Mouse (Mus musculus): ENCODE measurements around the gene Alg5. TPM values are rescaled to one million over a fixed set of nuclear protein-coding genes. Genes with fewer than 3 reads are reported as not detected.

Gene Alg5
- polyA plus RNA-seq, 1 experiment from 2014 or later, result 67.2 TPM

DNA sequence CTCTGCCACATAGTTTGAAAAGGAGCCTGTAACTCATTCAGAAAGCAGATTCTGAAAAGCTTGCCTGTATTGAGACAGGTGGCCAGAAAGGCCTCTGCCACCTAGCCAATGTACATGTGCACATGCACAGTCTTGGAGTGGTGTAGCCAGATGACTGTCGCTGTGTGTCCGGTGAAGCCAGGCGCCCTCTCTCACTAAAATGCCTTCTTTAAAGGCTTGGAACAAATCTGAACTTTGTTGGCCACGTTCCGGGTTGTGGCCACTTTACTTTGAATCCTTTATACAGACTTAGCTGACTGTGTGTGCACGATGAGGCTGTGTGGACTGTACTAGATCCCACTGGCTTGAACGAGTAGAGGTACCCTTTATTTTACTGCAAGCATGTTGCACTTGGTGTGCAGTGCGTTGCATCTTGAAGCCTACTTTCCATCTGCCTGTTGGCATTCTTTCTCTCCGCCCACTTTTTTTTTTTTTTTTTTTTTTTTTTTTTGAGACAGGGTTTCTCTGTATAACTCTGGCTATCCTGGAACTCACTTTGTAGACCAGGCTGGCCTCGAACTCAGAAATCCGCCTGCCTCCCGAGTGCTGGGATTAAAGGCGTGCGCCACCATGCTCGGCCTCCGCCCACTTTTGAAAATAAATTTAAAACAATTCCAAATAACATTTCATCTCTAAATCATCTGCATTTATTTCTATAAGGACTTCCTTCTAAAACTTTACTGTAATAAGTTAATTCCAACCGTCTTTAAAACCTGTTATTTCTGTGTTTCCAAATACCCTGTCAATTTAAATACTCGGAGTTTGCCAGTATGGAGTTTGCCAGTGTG, 975 bp downstream of the Alg5 start:
- no peak for ATAC-seq
- ChIA-PET POLR2A (interaction anchor here (0.6 to 1.8 kb wide), 3 partner anchors 10 to 43 kb away, joined by 3 to 4 read pairs (median 3); partner anchors contain the start of gene Supt20), CTCF (interaction anchor here (0.9 to 2.2 kb wide), 10 partner anchors 10 to 71 kb away, joined by 3 to 13 read pairs (median 6); partner anchors contain the start of gene Rfxap)
- no peak for DNase-seq (ENCODE audit: low read depth, low spot score)
- no peaks in the 10 kb centered on the region for H3K27me3 ChIP-seq
- TF ChIP-seq CTCF (IDR thresholded peaks at IDR 0.05), result no peak
- in situ Hi-C loops (cut with MboI; ENCODE audit: low pct_unique_long_range_greater_than_20kb), result loop anchor here (5.0 kb wide), 1 partner anchor 66 kb away; no protein-coding TSS in a partner anchor

DNA sequence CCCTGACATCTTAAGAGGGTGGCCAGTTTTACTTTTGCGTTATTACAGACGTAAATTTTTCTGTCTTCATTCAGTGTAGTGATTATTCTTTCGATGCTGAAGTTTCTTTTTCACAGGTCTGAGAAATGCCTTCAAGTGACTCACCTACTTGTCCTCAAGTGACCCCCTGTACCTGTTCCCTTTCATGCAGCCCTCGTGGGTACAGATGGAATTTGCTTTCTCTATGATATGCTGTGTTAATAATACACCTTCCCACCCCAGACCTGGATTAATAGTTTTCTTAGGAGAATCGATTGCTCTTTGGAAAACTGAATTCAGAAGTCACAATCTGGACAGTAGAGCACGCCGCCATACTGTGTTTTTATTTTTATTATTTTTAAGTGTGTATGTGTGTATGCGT, 2.0 kb downstream of the Alg5 start:
- no peak for DNase-seq (ENCODE audit: low read depth, low spot score)
- ChIA-PET POLR2A (no interaction called here), CTCF (no interaction called here)
- H3K27me3 ChIP-seq, result no peaks in the 10 kb centered on the region
- no peak for TF ChIP-seq CTCF (IDR thresholded peaks at IDR 0.05)
- ATAC-seq, result no peak
- in situ Hi-C loops (cut with MboI; ENCODE audit: low pct_unique_long_range_greater_than_20kb), result loop anchor here (5.0 kb wide), 1 partner anchor 65 kb away; no protein-coding TSS in a partner anchor

DNA sequence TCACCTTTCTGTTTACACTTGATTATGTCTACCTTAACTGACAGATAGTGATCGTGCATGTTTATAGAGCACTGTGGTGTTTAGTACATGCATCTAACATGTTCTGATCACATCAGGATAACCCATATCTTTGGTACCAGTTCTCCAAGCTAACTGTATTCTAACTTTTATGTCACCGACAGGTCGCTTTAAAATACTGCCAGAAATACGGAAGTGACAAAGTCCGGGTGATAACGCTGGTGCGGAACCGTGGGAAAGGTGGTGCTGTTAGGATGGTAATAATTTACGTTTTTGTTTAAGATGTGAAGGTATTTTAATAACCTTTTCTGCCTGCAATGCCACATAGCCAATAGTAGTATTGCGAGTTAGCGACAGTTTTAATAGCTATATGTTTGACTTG, 6.6 kb downstream of the Alg5 start:
- ATAC-seq (no peak), DNase-seq (ENCODE audit: low read depth, low spot score) (no peak)
- H3K27me3 ChIP-seq, result no peaks in the 10 kb centered on the region
- ChIA-PET CTCF (no interaction called here), POLR2A (no interaction called here)
- TF ChIP-seq CTCF (IDR thresholded peaks at IDR 0.05), result no peak
- in situ Hi-C loops (cut with MboI; ENCODE audit: low pct_unique_long_range_greater_than_20kb), result no loop called here

DNA sequence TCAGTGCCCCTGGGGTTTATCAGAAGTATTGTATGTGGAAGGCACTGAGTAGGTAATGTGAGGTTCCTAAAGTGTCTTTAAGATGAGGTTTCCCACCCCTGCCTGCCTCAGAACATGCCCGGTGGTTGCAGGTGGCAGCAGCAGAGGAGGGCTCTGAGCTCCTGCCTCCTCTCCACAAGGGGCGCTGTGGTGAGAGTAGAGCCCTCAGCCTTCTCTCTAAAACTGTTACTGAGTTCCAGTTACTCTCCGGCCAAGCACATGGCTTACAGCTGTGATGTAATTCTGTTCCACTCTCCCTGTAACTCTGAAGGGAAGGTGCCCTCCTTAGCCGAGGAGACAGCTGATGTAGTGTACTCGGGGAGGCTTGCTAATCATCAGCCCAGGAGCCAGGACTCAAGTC, 10.5 kb downstream of the Alg5 start:
- H3K27me3 ChIP-seq, result no peaks in the 10 kb centered on the region
- ATAC-seq, result peak; percentile 64
- no peak for DNase-seq (ENCODE audit: low read depth, low spot score)
- in situ Hi-C loops (cut with MboI; ENCODE audit: low pct_unique_long_range_greater_than_20kb), result no loop called here
- ChIA-PET POLR2A (interaction anchor here (1.2 kb wide), 1 partner anchor 10 kb away, joined by 4 read pairs; the partner anchor contains the start of genes Alg5 and Exosc8), CTCF (interaction anchor here (0.7 to 1.8 kb wide), 5 partner anchors 10 to 44 kb away, joined by 3 to 13 read pairs (median 3); partner anchors contain the start of genes Alg5 and Exosc8)
- no peak for TF ChIP-seq CTCF (IDR thresholded peaks at IDR 0.05)

DNA sequence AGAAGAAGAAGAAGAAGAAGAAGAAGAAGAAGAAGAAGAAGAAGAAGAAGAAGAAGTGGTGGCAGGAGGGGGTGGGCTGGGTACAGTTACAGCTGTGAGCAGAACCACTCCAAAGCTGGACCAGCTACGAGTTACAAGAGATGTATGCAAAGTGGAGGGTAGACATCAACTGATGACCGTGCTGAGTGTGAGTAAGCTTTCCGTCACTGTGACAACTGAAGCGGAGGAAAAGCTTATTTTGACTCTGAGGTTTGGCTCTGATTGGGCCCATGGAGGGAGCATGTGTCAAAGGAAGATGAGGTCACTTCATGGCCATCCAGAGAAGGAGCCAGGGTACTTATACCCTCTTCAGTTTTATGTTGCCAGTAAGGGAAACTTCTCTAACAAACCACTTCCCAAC, 18.1 kb downstream of the Alg5 start:
- POLR2A ChIA-PET, result no interaction called here
- peak; percentile 23 for ATAC-seq
- DNase-seq (ENCODE audit: low read depth, low spot score), result no peak
- no peak for TF ChIP-seq CTCF (IDR thresholded peaks at IDR 0.05)
- in situ Hi-C loops (cut with MboI; ENCODE audit: low pct_unique_long_range_greater_than_20kb), result no loop called here
- CTCF ChIA-PET, result interaction anchor here (0.9 kb wide), 1 partner anchor 63 kb away, joined by 3 read pairs; no protein-coding TSS in a partner anchor
- no peaks in the 10 kb centered on the region for H3K27me3 ChIP-seq

DNA sequence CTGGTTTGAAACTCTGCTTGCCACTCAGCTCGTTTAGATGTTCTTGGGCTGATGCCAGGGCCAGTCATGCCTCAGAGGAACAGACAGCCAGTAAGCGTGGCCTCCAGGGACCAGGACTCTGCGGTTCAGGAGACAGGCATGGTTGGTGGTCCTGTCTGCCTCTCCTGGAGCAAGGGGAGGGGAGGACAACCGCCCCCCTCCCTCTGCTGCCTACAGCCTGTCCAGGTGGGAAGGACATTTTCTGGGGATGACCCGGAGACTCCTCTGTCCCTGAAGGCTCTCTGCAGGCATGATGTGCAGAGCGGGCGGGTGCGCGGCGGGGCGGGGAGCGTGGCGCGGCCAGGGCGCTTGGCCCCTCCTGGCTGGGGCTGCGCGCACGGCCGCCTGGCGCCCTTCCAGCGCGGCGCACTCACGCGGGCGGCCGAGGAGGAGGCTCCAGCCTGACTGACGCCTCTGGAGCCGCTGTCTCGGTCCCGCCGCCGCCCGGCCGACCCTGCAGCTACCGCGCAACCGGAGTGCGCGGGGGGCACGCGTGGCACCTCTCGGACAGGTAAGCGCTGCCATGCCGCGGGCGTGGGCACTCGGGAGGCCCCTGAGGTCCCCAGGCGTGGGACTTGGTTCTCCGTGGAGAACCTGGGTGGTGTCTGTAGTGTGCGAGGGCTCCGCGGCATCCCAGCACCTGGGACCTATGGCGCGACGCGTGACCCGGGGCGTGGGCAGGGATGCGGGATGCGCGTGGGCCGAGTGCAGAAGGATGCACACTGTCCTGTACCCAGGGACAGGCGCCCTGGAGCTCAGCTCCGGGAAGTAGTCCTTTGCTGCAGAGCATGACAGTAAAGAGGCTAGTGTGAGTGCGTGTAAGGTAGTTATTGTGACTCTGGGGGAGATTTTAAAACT, 20.1 kb downstream of the Alg5 start, which contains the start of gene Smad9:
TSS of gene Smad9 (plus strand) at position 438 of the 897 bp plus-strand sequence.
- DNase-seq (ENCODE audit: low read depth, low spot score), result peak; percentile 64
- H3K27me3 ChIP-seq, result no peaks in the 10 kb centered on the region
- ChIA-PET POLR2A (no interaction called here), CTCF (interaction anchor here (0.8 kb wide), 1 partner anchor 56 kb away, joined by 3 read pairs; no protein-coding TSS in a partner anchor)
- peak; percentile 85 for ATAC-seq
- TF ChIP-seq CTCF (IDR thresholded peaks at IDR 0.05), result no peak
- in situ Hi-C loops (cut with MboI; ENCODE audit: low pct_unique_long_range_greater_than_20kb), result no loop called here

DNA sequence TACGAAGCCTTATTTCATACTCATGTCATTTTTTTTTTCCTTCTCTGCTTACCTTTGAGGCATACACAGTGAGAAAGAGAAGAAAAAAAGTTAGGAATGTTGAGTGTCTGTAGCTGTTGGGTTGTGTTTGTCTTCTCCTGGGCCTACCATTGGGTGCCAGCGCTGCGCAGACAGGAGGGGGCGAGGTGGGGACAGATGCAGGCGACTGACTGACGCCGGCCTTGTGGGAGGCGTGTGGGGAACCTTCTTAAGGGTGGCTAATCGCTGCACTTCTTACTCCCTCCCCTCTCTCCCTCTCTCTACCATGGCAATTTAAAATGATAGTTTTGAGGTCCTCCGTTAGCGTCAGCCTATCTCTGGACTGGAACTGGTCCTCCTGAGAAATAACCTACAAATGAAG, 20.7 kb downstream of the Alg5 start:
- in situ Hi-C loops (cut with MboI; ENCODE audit: low pct_unique_long_range_greater_than_20kb), result no loop called here
- POLR2A ChIA-PET, result no interaction called here
- CTCF ChIA-PET, result interaction anchor here (0.6 to 0.8 kb wide), 2 partner anchors 8 to 56 kb away, joined by 3 read pairs; no protein-coding TSS in a partner anchor

DNA sequence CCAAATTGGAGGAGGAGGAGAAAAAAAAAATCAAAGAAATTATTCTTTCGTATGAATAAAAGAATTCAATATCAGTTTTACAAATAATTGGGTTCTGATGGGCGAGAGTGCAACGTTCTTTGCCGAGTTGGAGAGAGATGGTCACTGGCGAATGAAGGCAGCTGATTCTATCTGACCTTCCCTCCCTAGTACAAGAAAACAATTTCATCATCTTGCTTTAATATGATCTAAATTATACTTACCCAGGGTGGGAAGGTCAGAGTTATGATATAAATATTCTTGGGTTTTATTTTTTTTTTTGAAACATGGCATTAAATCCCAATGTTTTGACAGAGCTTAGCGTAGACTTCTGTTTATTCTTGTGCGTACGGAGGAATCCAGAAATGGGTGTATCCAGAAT, 22.1 kb downstream of the Alg5 start:
- TF ChIP-seq CTCF (IDR thresholded peaks at IDR 0.05), result no peak
- in situ Hi-C loops (cut with MboI; ENCODE audit: low pct_unique_long_range_greater_than_20kb), result no loop called here
- DNase-seq (ENCODE audit: low read depth, low spot score) (no peak), ATAC-seq (no peak)
- POLR2A ChIA-PET, result no interaction called here
- no peaks in the 10 kb centered on the region for H3K27me3 ChIP-seq
- CTCF ChIA-PET, result interaction anchor here (1.5 kb wide), 1 partner anchor 22 kb away, joined by 4 read pairs; the partner anchor contains the start of gene Alg5

More for the DNA sequence above, 20.7 kb downstream of the Alg5 start:
- no peaks in the 10 kb centered on the region for H3K27me3 ChIP-seq
- TF ChIP-seq CTCF (IDR thresholded peaks at IDR 0.05), result no peak
- ATAC-seq (peak; percentile 36), DNase-seq (ENCODE audit: low read depth, low spot score) (no peak)

DNA sequence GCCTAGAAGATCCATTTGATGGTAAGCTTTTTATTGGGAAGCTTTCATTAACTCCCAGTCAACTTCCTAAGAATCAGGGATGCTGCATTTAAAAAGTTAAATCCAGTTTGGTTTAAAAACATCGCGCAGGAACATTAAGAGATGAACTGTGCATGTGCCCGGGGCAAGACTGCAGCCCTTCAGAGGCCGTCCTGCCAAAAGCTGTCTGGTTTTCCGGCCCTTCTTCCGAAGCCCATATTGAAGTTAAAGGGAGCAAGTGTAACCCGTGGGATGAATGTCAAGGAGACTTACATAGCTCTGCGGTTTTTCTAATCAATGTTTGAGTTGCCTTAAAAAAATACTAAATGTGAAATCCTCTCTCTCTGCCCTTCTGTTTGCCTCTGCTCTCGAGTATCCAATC, 23.9 kb downstream of the Alg5 start:
- ChIA-PET CTCF (interaction anchor here (1.2 kb wide), 1 partner anchor 13 kb away, joined by 3 read pairs; no protein-coding TSS in a partner anchor), POLR2A (no interaction called here)
- DNase-seq (ENCODE audit: low read depth, low spot score) (no peak), ATAC-seq (no peak)
- in situ Hi-C loops (cut with MboI; ENCODE audit: low pct_unique_long_range_greater_than_20kb), result no loop called here
- no peak for TF ChIP-seq CTCF (IDR thresholded peaks at IDR 0.05)
- H3K27me3 ChIP-seq, result no peaks in the 10 kb centered on the region
